Mouse (Mus musculus): ENCODE results near the gene Mif4gd. TPM values are rescaled to one million over a fixed set of nuclear protein-coding genes. Genes with fewer than 3 reads are reported as not detected.

Mif4gd gene
- total RNA-seq, 4 experiments from 2014 or later, result 34.1 to 43.9 (median 40.3) TPM

DNA sequence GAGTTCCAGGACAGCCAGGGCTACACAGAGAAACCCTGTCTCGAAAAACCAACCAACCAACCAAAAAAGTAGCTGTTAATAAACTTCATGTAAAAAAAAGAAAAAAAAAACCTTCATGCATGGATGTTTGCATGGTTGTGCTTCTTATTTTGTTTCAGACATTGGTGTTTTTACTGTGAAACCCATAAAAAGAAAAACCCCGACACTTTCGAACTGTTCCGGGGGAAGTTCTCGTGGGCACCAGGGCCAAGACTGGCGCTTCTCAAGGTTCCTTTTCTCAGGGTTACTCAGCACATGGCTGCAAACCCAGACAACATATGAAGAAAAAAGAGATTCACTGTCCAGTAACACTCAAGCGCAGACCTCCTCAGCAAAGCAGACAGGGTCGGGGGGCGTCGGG lies 20.1 kb upstream of the Mif4gd start:
- no peak for DNase-seq (ENCODE audit: low spot score in 2 of 2)

DNA sequence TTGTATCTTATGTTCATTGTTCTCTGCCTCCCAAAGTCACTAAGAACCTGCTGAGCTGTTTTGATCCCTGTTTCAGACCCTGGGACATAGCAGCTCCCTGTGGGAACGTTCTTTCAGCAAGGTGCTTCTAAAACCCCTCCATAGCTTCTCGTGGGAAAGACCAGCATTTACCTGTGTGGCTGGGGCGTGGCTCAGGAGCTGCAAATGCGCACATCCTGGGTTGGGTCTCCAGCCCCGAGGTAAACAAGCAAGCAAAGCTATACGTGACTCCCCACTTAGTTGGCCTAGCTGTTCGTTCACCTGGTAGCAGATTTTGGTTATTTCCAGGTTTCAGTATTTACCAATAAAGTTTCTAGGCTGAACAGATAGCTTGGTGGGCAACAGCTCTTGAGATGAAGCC lies 19.5 kb upstream of the Mif4gd start:
- DNase-seq (ENCODE audit: low spot score in 2 of 2), result no peak

DNA sequence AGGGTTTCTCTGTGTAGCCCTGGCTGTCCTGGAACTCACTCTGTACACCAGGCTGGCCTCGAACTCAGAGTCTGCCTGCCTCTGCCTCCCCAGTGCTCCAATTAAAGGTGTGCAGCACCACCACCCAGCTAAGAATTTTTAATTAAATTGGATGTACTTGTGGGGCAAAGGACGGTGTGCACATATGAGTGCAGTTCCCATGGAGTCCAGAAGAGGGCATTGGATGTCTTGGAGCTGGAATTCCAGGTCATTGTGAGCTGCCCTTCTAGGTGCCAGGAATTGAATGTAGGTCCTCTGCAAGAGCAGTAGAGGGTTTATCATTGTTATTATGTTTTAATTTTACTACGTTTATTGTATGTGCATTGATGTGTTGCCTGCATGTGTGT lies 18.7 kb upstream of the Mif4gd start:
- DNase-seq (ENCODE audit: low spot score in 2 of 2), result no peak

DNA sequence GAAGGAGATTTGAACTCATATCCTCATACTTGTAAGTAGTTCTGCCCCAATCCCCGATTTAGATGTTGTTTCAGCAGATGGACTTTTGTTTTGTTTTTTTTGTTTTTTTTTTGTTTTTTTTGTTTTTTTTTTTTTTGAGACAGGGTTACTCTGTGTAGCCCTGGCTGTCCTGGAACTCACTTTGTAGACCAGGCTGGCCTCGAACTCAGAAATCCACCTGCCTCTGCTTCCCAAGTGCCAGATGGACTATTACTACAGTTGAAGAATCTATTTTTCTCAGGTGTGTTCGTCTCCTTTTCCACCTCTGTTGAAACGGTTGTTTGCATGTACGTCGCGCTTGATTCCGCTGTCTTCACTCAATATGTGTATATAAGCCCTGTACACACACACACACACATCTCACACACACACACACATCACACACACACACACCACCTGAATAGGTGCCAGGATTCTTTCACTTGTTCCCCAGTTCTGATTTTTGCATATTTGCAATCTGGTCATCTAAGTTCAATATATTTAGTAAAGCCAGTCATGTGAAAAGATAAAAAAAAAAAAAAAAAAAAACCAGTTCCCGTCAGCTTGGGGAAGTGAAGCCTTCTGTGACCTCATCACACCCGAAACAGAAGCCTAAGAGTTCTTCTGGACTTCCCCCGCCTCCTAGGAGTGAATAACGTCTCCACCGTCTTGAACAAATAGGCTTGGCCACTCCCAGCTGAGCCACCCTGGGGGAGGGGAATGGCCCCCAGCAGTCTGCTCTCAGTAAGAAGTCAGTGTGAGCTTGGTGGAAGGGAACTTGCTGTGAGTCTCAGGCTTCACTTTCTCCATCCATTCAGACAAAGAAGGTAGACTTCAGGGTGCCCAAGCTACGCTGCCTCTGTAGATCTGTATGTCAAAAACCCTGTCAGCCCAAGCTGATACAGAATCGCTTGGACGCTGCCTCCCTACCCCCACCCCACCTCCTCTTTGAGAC lies 18.0 kb upstream of the Mif4gd start:
- DNase-seq (ENCODE audit: low spot score in 2 of 2), result no peak

DNA sequence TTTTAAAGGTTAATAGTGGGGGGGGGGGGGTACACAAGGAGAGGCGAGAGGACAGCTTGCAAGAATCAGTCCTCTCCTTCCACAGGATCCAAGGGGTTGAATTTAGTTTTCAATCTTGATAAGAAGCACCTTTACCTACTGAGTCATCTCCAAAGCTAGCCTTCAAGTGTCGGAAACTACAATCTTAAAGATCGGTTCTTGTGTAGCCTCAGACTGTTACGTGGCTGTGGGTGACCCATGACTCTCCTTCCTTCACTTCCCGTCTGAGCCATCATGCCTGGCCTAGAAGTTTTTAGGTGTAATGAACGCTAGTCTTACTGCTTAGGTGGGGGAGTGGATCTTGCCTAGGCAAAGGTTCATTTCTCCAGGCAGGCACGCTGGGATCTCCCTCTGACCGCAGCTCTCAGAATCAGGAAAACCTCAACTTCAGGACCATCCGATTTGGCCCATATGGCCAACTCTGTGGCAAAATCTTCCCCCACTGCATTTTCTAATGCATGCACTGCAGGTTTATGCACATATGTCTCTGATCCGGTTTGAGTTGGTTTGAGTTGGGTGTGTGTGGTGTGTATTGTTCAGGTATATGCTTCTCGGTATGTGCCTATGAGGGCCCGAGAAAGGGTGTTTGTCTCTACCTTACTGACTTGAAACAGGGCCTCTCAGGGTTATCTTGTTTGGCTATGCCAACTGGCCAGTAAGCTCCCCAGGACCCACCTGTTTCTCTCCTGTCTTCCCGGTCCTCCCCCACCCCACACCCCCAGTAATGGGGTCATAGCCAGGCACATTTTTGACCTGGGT lies 17.2 kb upstream of the Mif4gd start:
- no peak for DNase-seq (ENCODE audit: low spot score in 2 of 2)

DNA sequence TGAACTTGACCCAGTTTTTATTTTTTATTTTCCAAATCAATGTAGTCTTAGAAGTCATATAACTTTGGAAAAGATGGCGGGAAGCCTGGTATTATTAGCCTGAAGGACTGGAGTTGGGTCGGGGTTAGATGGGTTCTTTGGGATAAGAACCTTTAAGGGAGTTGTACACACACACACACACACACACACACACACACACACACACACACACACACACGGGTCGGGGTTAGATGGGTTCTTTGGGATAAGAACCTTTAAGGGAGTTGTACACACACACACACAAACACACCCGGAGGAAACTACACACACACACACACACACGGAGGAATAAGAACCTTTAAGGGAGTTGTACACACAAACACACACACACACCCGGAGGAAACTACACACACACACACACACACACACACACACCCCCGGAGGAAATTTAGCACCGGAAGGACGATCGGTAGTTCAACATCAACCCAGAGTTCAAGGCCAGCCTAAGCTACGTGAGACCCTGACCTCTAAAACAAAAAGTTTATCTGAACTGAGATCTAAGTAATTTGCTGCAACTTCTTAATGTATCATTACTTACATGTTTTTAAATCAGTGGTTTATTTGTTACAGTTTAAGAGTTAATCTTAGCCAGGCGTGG lies 15.8 kb upstream of the Mif4gd start:
- DNase-seq (ENCODE audit: low spot score in 2 of 2), result no peak

DNA sequence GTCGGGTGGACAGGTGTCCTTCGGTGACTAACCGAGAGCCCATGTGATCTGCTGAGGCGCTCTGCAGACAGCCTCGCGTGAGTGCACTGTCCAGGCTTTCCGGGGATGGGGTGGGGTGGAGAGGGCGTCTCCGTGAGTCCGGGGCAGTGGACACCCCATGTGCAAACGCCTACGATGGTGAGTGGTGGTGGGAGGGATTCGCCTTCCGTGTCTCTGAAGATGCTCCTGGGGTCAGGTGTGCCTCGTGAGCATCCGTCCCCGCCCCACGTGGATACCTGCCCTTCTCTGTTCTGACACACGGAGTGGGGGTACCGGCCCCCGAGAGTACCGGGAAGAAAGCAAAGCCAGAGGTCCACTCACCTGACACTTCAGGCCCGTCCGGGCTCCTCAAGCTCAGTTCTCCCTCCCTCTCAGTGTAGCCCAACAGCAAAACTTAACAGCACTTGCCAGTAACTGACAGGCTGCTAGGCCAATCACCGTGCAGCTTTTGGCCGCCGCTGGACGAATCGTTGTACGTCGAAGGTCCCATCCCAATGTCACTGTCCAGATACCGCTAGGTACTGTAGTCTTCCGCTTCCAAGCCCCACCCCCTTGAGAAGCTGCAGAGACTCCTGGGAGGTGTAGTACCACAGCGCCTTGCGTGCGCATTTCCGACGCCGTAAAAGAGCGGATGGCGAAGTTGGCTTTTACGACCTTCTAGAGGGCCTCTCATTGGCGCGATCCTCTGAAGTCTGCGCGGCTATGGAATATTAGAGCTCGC lies 15.1 kb upstream of the Mif4gd start, which contains the start of gene Slc25a19:
Gene Slc25a19, minus strand, starts transcription at position 591 of the 760 bp plus-strand sequence.
- DNase-seq (ENCODE audit: low spot score in 2 of 2), result peak; percentile 99

DNA sequence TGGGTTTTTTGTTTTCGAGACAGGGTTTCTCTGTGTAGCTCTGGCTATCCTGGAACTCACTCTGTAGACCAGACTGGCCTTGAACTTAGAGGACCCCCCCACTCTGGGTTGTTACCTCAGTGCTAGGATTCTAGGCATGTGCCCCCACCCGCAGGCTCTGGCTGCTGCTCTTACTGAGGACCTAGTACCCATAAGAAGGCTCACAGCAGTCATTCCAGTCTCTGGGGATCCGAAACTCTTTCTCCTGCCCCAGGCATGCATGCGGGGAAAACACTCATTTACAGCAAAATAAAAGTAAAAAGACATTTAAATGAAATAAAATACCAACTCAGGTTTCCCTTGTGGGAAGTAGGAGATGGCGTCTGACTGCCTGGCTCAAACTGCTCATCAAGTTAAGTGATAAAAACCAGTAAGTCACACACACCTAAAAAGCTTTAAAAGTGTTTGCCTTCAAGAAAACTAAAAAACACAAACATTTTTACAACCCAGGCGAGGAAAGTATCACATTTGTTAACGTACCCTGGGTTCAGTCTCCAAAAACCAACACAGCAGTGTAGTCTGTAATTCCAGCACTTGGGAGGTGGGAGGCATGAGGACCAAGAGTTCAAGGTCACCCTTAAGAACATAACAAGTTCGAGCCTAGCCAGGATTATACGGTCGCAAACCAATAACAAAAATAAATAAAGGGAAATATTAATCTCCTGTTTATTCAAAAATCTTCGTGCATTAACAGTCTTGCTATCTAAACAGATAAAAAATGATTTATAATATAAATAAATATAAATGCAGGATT lies 14.3 kb upstream of the Mif4gd start:
- no peak for DNase-seq (ENCODE audit: low spot score in 2 of 2)

DNA sequence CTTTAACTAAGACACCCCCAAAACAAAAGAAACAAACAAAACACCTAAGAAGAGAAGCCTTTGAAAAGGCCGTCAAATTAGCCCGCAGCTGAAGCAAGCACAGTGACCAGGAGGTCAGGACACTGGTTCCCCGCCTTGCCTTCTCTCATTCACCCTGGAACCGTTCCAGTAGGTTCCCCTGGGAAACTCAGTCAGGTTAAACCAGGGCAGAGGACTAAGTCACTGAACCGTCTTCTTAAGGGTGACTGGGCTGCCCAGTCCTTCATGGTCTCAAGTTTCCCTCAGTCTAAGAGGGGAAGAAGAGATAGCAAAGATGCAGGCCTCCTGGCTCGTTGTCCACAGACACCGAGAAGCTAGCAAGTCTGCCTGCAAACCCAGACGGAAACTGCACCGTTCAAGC lies 13.1 kb upstream of the Mif4gd start:
- DNase-seq (ENCODE audit: low spot score in 2 of 2), result peak; percentile 51 to 53

DNA sequence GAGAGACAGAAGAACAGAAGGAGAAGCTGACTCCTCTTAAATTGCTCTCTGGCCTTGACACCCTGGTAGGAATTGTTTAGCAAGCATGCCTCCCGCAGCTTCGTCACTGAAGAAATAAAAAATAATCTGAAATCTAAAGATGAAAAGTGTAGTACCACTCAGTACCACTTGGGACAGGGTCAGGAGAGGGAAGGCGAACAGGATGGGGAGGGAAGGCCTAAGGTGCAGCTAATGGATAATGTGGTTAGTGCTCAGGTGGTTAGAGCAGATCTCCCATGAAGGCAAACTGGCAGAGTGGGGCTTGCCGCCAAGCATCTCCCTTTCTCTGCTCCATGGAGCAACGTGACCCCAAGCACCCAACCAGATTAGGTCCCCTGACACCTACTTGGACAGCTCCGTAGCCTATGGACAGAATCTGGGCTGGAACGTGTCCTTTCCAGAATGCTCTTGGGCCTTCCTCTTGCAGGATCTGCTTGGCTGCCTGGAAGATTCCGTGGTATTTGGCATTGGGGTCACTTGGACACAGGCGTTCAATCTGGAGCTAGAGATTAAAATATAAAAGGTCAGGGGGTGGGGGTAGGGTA lies 10.8 kb upstream of the Mif4gd start:
- no peak for DNase-seq (ENCODE audit: low spot score in 2 of 2)

DNA sequence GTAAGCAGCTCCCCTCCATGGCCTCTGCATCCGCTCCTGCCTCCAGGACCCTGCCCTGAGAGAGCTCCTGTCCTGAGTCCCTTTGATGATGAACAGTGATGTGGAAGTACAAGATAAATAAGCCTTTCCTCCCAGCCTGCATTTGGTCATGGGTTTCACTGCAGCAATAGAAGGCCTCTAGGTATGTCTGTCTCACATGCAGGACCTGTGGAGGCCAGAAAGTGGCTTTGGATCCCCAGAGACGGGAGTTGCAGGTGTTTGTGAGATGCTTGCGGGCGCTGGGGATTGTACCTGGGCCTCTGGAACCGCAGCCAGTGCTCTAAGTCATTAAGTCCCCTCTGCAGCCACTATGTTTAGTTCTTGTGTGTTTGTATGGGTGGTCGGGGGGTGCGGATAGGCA lies 7.2 kb upstream of the Mif4gd start:
- no peak for DNase-seq (ENCODE audit: low spot score in 2 of 2)

DNA sequence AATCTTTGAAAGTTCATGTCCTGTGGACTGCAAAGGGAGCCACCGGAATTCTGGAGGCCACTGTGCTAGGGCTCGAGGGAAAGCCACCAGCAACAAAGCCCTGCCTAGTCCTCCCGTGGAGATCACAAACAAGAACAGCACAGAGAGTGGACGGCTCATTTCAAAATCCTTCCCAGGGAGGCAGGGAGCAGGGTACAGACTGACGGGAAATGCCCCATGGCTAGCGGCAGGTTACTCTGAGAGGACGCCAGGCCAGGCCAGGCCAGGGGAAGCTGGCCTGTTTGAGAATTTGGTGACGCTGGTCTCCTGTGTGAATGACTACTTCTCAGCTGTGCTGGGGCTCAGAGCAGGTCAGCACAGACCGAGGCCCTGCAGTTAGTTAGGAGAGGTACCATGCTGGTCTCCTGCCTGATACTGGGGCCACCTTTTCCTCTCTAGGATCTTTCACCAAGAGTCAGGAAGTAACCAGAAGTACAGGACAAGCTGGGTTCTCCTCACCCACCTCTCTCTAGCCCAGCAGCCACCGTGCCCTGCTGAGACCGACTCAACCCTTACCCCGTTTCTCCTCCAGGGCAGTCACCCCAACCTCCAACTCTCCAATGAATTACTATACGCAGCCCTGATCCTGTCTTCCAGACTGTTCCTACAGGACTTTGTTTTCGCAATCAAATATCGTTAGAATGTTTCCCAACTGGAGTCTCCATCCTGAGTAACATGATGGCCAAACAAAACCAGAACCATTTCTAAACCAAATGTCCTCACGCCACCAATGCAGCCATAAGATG lies 6.2 kb upstream of the Mif4gd start:
- DNase-seq (ENCODE audit: low spot score in 2 of 2), result no peak

DNA sequence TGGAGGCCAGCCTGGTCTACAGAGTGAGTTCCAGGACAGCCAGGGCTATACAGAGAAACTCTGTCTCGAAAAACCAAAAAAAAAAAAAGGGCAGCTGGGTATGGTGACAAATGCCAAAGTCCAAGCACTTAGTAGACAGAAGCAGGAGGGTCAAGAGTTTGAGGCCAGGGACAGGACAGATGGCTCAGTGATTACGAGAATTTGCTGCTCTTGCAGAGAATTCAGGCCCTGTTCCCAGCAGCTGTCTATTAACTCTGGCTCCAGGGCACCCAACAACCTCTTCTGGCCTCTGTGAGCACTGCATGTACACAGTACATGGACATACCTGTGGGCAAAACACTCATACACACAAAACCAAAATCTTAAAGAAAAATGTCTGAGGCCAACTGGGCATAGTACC lies 5.2 kb upstream of the Mif4gd start:
- no peak for DNase-seq (ENCODE audit: low spot score in 2 of 2)

DNA sequence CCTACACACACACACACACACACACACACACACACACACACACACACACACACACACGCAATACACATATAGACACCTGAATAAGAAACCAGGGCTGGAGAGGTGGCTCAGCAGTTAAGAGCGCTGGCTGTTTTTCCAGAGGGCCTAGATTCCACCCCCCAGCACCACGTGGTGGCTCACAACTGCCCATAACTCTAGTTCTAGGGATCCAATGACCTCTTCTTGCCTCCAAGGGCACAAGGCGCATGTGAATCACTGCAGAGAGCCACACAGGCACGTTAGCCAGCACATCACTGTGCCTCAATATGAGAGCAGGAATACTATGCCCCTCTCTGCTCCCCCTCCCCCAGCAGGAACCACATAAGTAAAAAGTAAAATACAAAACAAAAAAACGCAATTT lies 4.1 kb upstream of the Mif4gd start:
- DNase-seq (ENCODE audit: low spot score in 2 of 2), result no peak

DNA sequence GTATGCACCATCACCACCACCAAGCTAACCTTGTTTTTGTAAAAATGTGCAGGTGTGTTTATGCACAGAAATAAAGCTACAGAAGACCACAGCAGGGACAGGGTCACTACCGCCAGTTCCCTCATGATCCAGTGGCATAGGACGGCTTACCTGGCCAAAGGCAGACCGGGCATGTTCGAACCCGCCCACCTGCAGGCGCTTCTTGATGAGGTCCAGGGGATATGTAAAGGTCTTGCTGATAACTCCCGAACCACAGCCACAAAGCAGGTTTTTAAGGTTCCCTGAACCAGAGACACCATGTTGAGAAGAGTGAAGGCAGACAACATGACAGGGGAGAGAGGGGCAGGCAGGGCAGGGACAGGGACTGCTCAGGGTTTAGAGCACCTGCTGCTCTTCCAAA lies 3.6 kb upstream of the Mif4gd start:
- no peak for DNase-seq (ENCODE audit: low spot score in 2 of 2)

DNA sequence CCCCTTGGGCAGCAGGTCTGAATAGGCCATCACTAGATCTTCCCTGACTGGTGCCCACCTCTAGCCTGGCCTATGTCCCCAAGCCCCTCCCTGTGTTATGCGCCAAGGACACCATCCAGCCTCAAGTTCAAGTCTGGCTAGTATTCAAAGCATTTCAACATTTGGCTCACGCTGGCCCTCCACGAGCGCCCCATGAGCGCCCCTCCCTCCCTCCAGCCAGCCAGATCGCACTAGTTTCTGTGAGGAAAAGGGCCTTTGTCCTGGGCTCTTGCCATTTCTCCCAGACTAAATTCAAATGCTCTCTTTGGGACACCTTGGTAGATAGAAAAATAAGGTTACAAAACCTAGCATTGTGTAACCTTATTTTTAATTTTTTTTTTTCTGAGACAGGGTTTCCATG lies 3.1 kb upstream of the Mif4gd start:
- no peak for DNase-seq (ENCODE audit: low spot score in 2 of 2)

DNA sequence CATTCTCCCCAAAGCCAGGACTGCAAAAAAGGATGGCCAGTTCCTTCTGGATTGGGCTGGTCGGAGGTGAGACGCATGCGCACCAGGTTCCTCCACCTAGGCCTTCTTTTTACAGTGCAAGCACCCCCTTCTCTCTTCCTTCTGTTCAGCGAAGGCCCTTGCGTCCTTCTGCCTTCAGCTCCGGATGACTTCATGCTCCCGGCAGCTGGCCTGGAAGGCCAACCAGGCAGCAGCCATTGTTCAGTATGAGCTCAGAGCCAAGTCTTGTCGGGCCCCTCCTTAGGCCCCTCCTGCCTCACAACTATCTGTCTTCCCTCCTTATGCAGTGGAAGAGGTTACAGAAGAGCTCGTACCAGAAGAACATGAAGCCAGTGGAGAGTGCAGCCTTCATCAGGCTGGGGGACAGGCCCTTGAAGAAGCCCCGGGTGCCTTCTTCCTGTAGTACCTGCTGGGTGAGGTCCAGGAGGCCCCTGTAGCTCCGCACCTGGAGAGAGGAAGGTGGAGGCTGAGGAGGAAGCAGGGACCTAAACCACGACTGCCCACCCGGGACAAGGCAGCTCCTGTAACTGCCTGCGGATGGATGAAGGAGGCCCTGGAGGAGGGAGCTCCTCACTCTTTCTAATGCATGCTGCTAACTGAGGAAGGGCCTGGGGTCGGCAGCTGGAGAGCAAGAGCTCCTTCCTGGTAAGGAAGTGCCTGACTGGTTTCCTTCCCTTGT lies 2.5 kb upstream of the Mif4gd start:
- DNase-seq (ENCODE audit: low spot score in 2 of 2), result no peak

DNA sequence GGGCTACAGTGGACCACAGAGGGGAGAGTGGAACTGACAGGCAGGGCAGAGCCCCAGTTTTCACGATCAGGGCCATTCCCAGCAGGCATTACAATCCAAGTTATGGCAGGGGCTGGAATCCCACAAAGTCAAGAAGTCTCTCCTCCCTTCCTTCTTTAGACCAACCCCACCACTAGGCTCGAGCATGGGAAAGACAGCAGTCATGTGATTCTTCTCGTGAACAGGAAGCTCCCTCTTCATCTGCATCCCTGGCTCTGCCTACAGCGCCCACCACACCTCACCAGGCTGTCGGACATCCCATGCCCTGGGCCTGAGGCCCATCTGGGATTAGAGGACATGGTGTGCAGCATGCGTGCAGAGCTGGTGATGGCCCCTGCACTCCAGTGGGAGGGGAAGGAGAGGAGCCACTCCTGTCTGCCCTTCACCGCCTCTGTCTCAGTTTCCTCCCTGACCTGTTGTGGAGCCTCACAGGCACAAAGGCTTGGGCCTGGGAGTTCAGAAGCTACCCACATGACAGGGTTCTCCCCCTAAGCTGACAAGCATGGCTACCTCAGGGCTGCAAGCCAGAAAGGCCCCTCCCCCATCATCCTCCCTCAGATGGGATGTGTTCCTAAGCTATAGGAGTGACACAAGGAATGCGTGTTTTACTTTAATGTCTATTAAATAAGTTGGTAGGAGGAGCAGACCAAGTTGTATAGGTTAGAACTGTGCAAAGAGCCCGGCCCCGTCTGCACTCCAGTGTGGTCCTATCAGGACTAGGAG lies 1.8 kb upstream of the Mif4gd start:
- DNase-seq (ENCODE audit: low spot score in 2 of 2), result no peak
